Mouse (Mus musculus): ENCODE data around the gene Vmn2r103.

Gene Vmn2r103

DNA sequence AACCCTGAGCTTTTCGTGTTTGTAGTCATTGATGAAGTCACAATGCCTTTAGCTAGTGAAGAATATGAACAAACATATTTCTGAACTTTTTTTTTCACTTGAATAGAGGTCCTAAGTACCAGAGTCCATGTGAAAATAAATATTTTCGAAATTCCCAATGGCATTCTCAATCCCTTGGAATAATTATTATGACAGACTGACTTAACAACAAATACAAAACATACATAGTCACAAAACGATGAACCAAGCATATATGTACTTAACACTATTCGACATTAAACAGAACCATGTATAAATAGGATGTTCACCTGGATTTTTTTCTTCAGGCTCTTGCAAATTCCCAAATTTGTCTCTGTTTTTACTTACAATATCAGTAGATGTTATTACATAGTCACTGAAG lies at the start of gene Vmn2r103:
Gene Vmn2r103, plus strand, starts transcription at position 301 of the 400 bp plus-strand sequence.
- DNase-seq: no peak

- DNase-seq: no peak
Observed at GRCm38 (mm10) chr17:19778994-19779393, 5.8 kb downstream of the Vmn2r103 start.

DNA sequence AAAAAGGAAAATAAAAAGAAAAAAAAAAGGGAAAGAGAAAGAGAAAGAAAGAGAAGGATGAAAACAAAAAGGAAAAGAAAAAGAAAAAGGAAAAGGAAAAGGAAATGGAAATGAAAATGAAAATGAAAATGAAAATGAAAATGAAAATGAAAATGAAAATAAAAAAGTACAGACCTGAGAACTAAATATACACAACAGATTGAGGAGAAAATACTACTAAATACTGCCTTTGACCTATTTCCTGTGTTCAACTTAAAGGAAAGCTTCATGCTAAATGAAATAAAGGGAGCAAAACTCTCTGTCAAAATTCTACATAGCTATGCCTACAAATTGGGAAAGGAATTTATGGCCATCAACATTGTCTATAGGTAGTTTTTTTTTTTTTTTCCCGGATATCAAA lies 16.1 kb downstream of the Vmn2r103 start:
- DNase-seq: no peak

All from kidney, postnatal 10 days (tissue).